Mouse (Mus musculus): ENCODE measurements around the gene Hepacam2. TPM values are rescaled to one million over a fixed set of nuclear protein-coding genes. Genes with fewer than 3 reads are reported as not detected.
A peak's percentile ranks its signal among the peaks of the same experiment; 100 is the strongest.
"Not testable (repeated sequence)": the region's sequence is repeated elsewhere in the genome, so short reads cannot be mapped to it uniquely, and the experiment has no call there.

The Hepacam2 gene
- polyA plus RNA-seq, 1 experiment from 2014 or later = 1.5 TPM

GRCm38 (mm10) chr6:3511116-3511515, 13.0 kb upstream of the Hepacam2 start:
- 45% methylated on average over 10 of the region's 10 CpGs for WGBS
- Histone ChIP-seq H3K27ac (ENCODE audit: low read depth, low read length) (peak overlapping the region; percentile 78), H3K4me3 (ENCODE audit: low read depth, low read length) (peak overlapping the region; percentile 9; the same call in 1 of the 2 replicates), H3K4me1 (ENCODE audit: control insufficient read depth, insufficient read depth, low read length) (peaks cover 16% of the 10 kb centered on the region; the same call in 1 of the 2 replicates), H3K9me3 (replicated peaks; ENCODE audit: control insufficient read depth, low read length) (no peaks in the 10 kb centered on the region), H3K4me2 (ENCODE audit: low read length) (peak overlapping the region; percentile 47), H3K36me3 (ENCODE audit: control insufficient read depth, insufficient read depth, low read length) (no peaks in the 10 kb centered on the region), H3K27me3 (replicated peaks; ENCODE audit: control insufficient read depth, insufficient read depth, low read length) (no peaks in the 10 kb centered on the region), H3K9ac (ENCODE audit: low read length) (peak overlapping the region; percentile 63; the same call in 1 of the 2 replicates)
- ATAC-seq (no peak), DNase-seq (ENCODE audit: low spot score) (peak; percentile 42)

- DNase-seq (ENCODE audit: low spot score) (peak; percentile 90), ATAC-seq (peak; percentile 57)
These were observed 11.7 kb upstream of the Hepacam2 start for GRCm38 (mm10) chr6:3509782-3510181.

GRCm38 (mm10) chr6:3508151-3508550, 10.1 kb upstream of the Hepacam2 start:
- H3K4me3 ChIP-seq (ENCODE audit: low read depth, low read length); DNase-seq (ENCODE audit: low spot score); H3K9ac ChIP-seq (ENCODE audit: low read length); H3K4me2 ChIP-seq (ENCODE audit: low read length); ATAC-seq; H3K9me3 ChIP-seq (replicated peaks; ENCODE audit: control insufficient read depth, low read length); H3K36me3 ChIP-seq (ENCODE audit: control insufficient read depth, insufficient read depth, low read length); H3K27me3 ChIP-seq (replicated peaks; ENCODE audit: control insufficient read depth, insufficient read depth, low read length); H3K27ac ChIP-seq (ENCODE audit: low read depth, low read length): not testable (repeated sequence)
- H3K4me1 ChIP-seq (ENCODE audit: control insufficient read depth, insufficient read depth, low read length) = peaks cover 16% of the 10 kb centered on the region; the same call in 1 of the 2 replicates
- WGBS = 78% methylated on average over 2 of the region's 2 CpGs

More at GRCm38 (mm10) chr6:3509782-3510181, 11.7 kb upstream of the Hepacam2 start:
- Histone ChIP-seq H3K4me2 (ENCODE audit: low read length) (no peak overlapping the region), H3K27me3 (replicated peaks; ENCODE audit: control insufficient read depth, insufficient read depth, low read length) (no peaks in the 10 kb centered on the region), H3K9me3 (replicated peaks; ENCODE audit: control insufficient read depth, low read length) (no peaks in the 10 kb centered on the region), H3K36me3 (ENCODE audit: control insufficient read depth, insufficient read depth, low read length) (0 out of 2 replicates have a peak, but pooled peaks cover 3% of the 10 kb centered on the region), H3K9ac (ENCODE audit: low read length) (no peak overlapping the region), H3K4me1 (ENCODE audit: control insufficient read depth, insufficient read depth, low read length) (peaks cover 16% of the 10 kb centered on the region; the same call in 1 of the 2 replicates), H3K27ac (ENCODE audit: low read depth, low read length) (no peak overlapping the region), H3K4me3 (ENCODE audit: low read depth, low read length) (no peak overlapping the region)
- WGBS = 13% methylated on average over 2 of the region's 2 CpGs

GRCm38 (mm10) chr6:3507078-3507477, 9.0 kb upstream of the Hepacam2 start:
- no peak overlapping the region for H3K4me2 ChIP-seq (ENCODE audit: low read length)
- no peak for ATAC-seq
- no peak for DNase-seq (ENCODE audit: low spot score)
- no peaks in the 10 kb centered on the region for H3K27me3 ChIP-seq (replicated peaks; ENCODE audit: control insufficient read depth, insufficient read depth, low read length)
- no peaks in the 10 kb centered on the region for H3K9me3 ChIP-seq (replicated peaks; ENCODE audit: control insufficient read depth, low read length)
- H3K9ac ChIP-seq (ENCODE audit: low read length) = no peak overlapping the region
- no peak overlapping the region for H3K27ac ChIP-seq (ENCODE audit: low read depth, low read length)
- 94% methylated on average over 4 of the region's 4 CpGs for WGBS
- 0 out of 2 replicates have a peak, but pooled peaks cover 3% of the 10 kb centered on the region for H3K36me3 ChIP-seq (ENCODE audit: control insufficient read depth, insufficient read depth, low read length)
- peaks cover 12% of the 10 kb centered on the region; the same call in 1 of the 2 replicates for H3K4me1 ChIP-seq (ENCODE audit: control insufficient read depth, insufficient read depth, low read length)
- H3K4me3 ChIP-seq (ENCODE audit: low read depth, low read length) = no peak overlapping the region

- 80% methylated on average over 5 of the region's 5 CpGs for WGBS
- Histone ChIP-seq H3K4me3 (ENCODE audit: low read depth, low read length) (no peak overlapping the region), H3K27ac (ENCODE audit: low read depth, low read length) (no peak overlapping the region), H3K27me3 (replicated peaks; ENCODE audit: control insufficient read depth, insufficient read depth, low read length) (no peaks in the 10 kb centered on the region), H3K4me2 (ENCODE audit: low read length) (no peak overlapping the region), H3K4me1 (ENCODE audit: control insufficient read depth, insufficient read depth, low read length) (0 out of 2 replicates have a peak, but pooled peaks cover 1% of the 10 kb centered on the region), H3K36me3 (ENCODE audit: control insufficient read depth, insufficient read depth, low read length) (0 out of 2 replicates have a peak, but pooled peaks cover 3% of the 10 kb centered on the region), H3K9ac (ENCODE audit: low read length) (no peak overlapping the region), H3K9me3 (replicated peaks; ENCODE audit: control insufficient read depth, low read length) (no peaks in the 10 kb centered on the region)
- ATAC-seq (no peak), DNase-seq (ENCODE audit: low spot score) (no peak)
These were observed 7.2 kb upstream of the Hepacam2 start for GRCm38 (mm10) chr6:3505289-3505688.

- no peaks in the 10 kb centered on the region for H3K27me3 ChIP-seq (replicated peaks; ENCODE audit: control insufficient read depth, insufficient read depth, low read length)
- peaks cover 6% of the 10 kb centered on the region for H3K4me1 ChIP-seq (ENCODE audit: control insufficient read depth, insufficient read depth, low read length)
- DNase-seq (ENCODE audit: low spot score) (no peak), ATAC-seq (no peak)
- H3K9me3 ChIP-seq (replicated peaks; ENCODE audit: control insufficient read depth, low read length) = no peaks in the 10 kb centered on the region
- 84% methylated on average over 3 of the region's 3 CpGs for WGBS
- no peak overlapping the region for H3K9ac ChIP-seq (ENCODE audit: low read length)
- H3K36me3 ChIP-seq (ENCODE audit: control insufficient read depth, insufficient read depth, low read length) = 0 out of 2 replicates have a peak, but pooled peaks cover under 1% of the 10 kb centered on the region
- H3K4me3 ChIP-seq (ENCODE audit: low read depth, low read length) = no peak overlapping the region
- no peak overlapping the region for H3K27ac ChIP-seq (ENCODE audit: low read depth, low read length)
- H3K4me2 ChIP-seq (ENCODE audit: low read length) = no peak overlapping the region
These were observed 2.2 kb upstream of the Hepacam2 start for GRCm38 (mm10) chr6:3500286-3500685.

GRCm38 (mm10) chr6:3496210-3496609, 1.9 kb downstream of the Hepacam2 start:
- DNase-seq (ENCODE audit: low spot score) (peak; percentile 89), ATAC-seq (no peak)
- H3K27me3 ChIP-seq (replicated peaks; ENCODE audit: control insufficient read depth, insufficient read depth, low read length) = no peaks in the 10 kb centered on the region
- H3K36me3 ChIP-seq (ENCODE audit: control insufficient read depth, insufficient read depth, low read length) = no peaks in the 10 kb centered on the region
- H3K4me1 ChIP-seq (ENCODE audit: control insufficient read depth, insufficient read depth, low read length) = peaks cover 6% of the 10 kb centered on the region
- H3K9ac ChIP-seq (ENCODE audit: low read length) = no peak overlapping the region
- H3K4me3 ChIP-seq (ENCODE audit: low read depth, low read length) = no peak overlapping the region
- no peak overlapping the region for H3K27ac ChIP-seq (ENCODE audit: low read depth, low read length)
- H3K4me2 ChIP-seq (ENCODE audit: low read length) = no peak overlapping the region
- 7% methylated on average over 2 of the region's 2 CpGs for WGBS
- no peaks in the 10 kb centered on the region for H3K9me3 ChIP-seq (replicated peaks; ENCODE audit: control insufficient read depth, low read length)

GRCm38 (mm10) chr6:3494285-3494684, 3.8 kb downstream of the Hepacam2 start:
- 74% methylated on average over 5 of the region's 5 CpGs for WGBS
- H3K9me3 ChIP-seq (replicated peaks; ENCODE audit: control insufficient read depth, low read length) = no peaks in the 10 kb centered on the region
- DNase-seq (ENCODE audit: low spot score) (no peak), ATAC-seq (no peak)
- no peak overlapping the region for H3K9ac ChIP-seq (ENCODE audit: low read length)
- H3K36me3 ChIP-seq (ENCODE audit: control insufficient read depth, insufficient read depth, low read length) = no peaks in the 10 kb centered on the region
- peaks cover 6% of the 10 kb centered on the region for H3K4me1 ChIP-seq (ENCODE audit: control insufficient read depth, insufficient read depth, low read length)
- H3K27ac ChIP-seq (ENCODE audit: low read depth, low read length) = no peak overlapping the region
- no peak overlapping the region for H3K4me2 ChIP-seq (ENCODE audit: low read length)
- H3K27me3 ChIP-seq (replicated peaks; ENCODE audit: control insufficient read depth, insufficient read depth, low read length) = no peaks in the 10 kb centered on the region
- H3K4me3 ChIP-seq (ENCODE audit: low read depth, low read length) = no peak overlapping the region

- 89% methylated on average over 1 of the region's 1 CpGs for WGBS
- ATAC-seq = no peak
- H3K4me1 ChIP-seq (ENCODE audit: control insufficient read depth, insufficient read depth, low read length) = no peaks in the 10 kb centered on the region
- H3K4me2 ChIP-seq (ENCODE audit: low read length) = no peak overlapping the region
- no peak overlapping the region for H3K9ac ChIP-seq (ENCODE audit: low read length)
- no peak for DNase-seq (ENCODE audit: low spot score)
- no peak overlapping the region for H3K27ac ChIP-seq (ENCODE audit: low read depth, low read length)
- no peaks in the 10 kb centered on the region for H3K27me3 ChIP-seq (replicated peaks; ENCODE audit: control insufficient read depth, insufficient read depth, low read length)
- H3K36me3 ChIP-seq (ENCODE audit: control insufficient read depth, insufficient read depth, low read length) = no peaks in the 10 kb centered on the region
- H3K9me3 ChIP-seq (replicated peaks; ENCODE audit: control insufficient read depth, low read length) = no peaks in the 10 kb centered on the region
- H3K4me3 ChIP-seq (ENCODE audit: low read depth, low read length) = no peak overlapping the region
These were observed 10.7 kb downstream of the Hepacam2 start for GRCm38 (mm10) chr6:3487355-3487754.
